Mouse (Mus musculus) olfactory bulb, adult 2 months (tissue): Measurements from ENCODE around the gene Pou4f1.

Experiments used
- CTCF ChIP-seq: fragments of 200-500 bp; IDR thresholded peaks from 2 replicates; pipeline ENCODE4 v1.5.1; 2012; ENCODE audit warnings: low read depth, mild to moderate bottlenecking, low read length, moderate library complexity; ENCODE audit not compliant: insufficient read depth
- POLR2A ChIP-seq: fragments of 200-500 bp; IDR thresholded peaks from 2 replicates; pipeline ENCODE4 v1.6.1; 2012; ENCODE audit warnings: mild to moderate bottlenecking, low read depth, low read length, moderate library complexity; ENCODE audit not compliant: insufficient read depth

DNA sequence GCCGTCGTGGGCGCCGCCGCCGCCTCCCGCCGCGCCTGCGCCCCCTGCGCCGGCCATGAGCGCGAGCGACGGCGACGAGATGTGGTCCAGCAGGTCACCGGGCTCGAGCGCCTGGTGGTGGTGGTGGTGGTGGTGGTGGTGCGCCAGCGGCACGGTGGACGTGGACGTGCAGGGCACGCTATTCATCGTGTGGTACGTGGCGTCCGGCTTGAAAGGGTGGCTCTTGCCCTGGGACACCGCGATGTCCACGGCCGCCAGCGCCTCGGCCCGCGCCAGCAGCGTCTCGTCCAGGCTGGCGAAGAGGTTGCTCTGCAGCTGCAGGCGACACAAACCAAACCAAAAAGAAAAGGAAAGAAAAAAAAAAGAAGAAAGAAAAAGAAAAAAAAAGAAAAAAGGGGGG, 1.2 kb downstream of the Pou4f1 start:
- TF ChIP-seq POLR2A = no peak
- TF ChIP-seq CTCF = no peak
